Mouse (Mus musculus) testis, adult 2 months (tissue): Measurements from ENCODE around the gene Galnt4. TPM values are rescaled to one million over a fixed set of nuclear protein-coding genes. Genes with fewer than 3 reads are reported as not detected.

ENCODE experiments used
- H3K27ac ChIP-seq: fragments of 200-500 bp; 2 replicates; pipeline ENCODE4 v1.5.1; 2012; ENCODE audit warnings: low read depth, low read length; ENCODE audit not compliant: control insufficient read depth, insufficient read depth
- H3K27me3 ChIP-seq: fragments of 200-500 bp; 2 replicates; pipeline ENCODE4 v1.6.1; 2012; ENCODE audit warnings: mild to moderate bottlenecking, low read length, moderate library complexity; ENCODE audit not compliant: control insufficient read depth, insufficient read depth
- H3K36me3 ChIP-seq: fragments of 200-500 bp; 2 replicates; pipeline ENCODE4 v1.6.1; 2012; ENCODE audit warnings: mild to moderate bottlenecking, low read length; ENCODE audit not compliant: control insufficient read depth, insufficient read depth
- H3K4me1 ChIP-seq: fragments of 200-500 bp; 2 replicates; pipeline ENCODE4 v1.6.1; 2012; ENCODE audit warnings: low read length; ENCODE audit not compliant: control insufficient read depth, insufficient read depth
- H3K4me3 ChIP-seq: fragments of 200-500 bp; 2 replicates; pipeline ENCODE4 v1.5.1; 2012; ENCODE audit warnings: low read depth, mild to moderate bottlenecking, low read length, moderate library complexity, mixed read lengths; ENCODE audit not compliant: control insufficient read depth
- CTCF ChIP-seq: fragments of 200-500 bp; IDR thresholded peaks from 2 replicates; pipeline ENCODE4 v1.5.1; 2012; ENCODE audit warnings: low read depth, mild to moderate bottlenecking, inconsistent platforms, low read length, moderate library complexity; ENCODE audit not compliant: control insufficient read depth, insufficient read depth, insufficient replicate concordance
- POLR2A ChIP-seq: fragments of 200-500 bp; IDR thresholded peaks from 2 replicates; pipeline ENCODE4 v1.6.1; 2012; ENCODE audit warnings: low read depth, mild to moderate bottlenecking, inconsistent platforms, low read length, moderate library complexity; ENCODE audit not compliant: control insufficient read depth
- polyA plus RNA-seq: library from polyadenylated mRNA; depleted of rRNA; stranded (reverse); fragments of >200 nt; gene quantifications from 2 replicates; pipeline ENCODE4 v1.2.3, GENCODE M21; 2012

Gene Galnt4
- polyA plus RNA-seq, 1 experiment = 0.61 TPM

DNA sequence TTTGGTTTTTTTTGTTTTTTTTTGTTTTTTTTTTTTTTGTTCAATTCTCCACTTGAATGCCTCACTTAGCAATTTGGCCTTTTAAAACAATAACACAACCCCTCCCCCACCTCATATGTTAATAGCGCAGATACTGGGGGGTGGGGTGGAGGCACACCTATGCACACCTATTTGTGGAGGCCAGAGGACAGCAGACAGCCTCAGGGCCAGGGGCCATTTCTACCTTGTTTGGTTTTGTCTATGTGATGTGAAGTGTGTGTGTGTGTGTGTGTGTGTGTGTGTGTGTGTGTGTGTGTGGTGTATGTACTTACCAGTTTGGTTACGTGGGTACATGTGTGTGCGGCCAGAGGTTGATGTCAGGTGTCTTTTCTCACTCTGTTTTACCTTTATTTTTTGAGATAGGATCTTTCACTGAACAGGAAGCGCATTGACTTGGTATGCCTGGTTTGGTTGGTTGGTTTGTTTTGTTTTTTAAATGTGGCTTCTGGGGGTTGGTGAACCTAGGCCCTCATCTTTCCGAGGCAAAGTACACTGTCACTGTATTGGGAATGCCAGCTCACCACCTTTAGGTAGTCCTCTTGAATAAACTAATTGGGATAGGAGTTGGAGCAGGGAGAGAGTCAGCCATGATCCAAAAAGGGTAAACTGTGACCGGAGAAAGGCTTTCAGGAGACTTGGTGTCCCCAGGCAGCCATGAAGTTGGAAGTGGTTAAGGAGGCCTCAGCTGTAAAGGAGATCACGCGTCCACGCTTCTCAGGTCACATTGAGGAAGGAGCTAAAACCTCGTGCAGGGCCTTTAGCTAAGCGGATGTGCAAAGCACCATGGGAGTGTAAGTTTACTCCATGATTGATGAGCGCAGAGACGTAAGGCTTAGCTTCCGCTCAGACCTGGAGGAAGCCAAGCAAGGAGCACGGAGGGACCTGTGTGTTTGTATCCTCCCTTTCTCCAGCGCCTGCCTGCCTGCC is 9.0 kb downstream of the Galnt4 start:
- Histone ChIP-seq H3K27ac (no peak overlapping the region), H3K27me3 (no peaks in the 10 kb centered on the region), H3K4me3 (no peak overlapping the region), H3K4me1 (peaks cover 3% of the 10 kb centered on the region), H3K36me3 (no peaks in the 10 kb centered on the region)
- TF ChIP-seq CTCF = no peak
- no peak for TF ChIP-seq POLR2A

DNA sequence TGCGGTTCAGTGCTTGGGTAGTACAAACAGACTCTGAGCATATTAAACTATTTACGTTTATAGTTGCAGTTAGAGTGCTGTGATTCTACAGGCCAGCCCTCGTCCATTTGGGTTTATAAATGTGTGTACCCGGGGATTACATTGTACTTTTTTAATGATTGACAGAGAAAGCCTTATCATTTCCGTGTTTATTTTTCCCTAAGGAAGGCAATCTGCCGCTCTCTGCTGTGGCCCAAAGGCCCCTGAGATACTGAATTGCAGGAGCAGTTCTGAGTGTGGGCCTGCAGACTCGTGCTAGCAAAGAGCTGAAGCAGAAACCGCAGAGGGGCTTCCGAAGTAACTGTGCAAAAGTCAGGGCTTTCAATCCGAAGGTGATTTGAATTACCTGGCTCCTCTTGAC is 9.9 kb downstream of the Galnt4 start:
- TF ChIP-seq CTCF = no peak
- TF ChIP-seq POLR2A = no peak
- Histone ChIP-seq H3K27me3 (no peaks in the 10 kb centered on the region), H3K27ac (no peak overlapping the region), H3K4me1 (peaks cover 3% of the 10 kb centered on the region), H3K36me3 (no peaks in the 10 kb centered on the region), H3K4me3 (no peak overlapping the region)

DNA sequence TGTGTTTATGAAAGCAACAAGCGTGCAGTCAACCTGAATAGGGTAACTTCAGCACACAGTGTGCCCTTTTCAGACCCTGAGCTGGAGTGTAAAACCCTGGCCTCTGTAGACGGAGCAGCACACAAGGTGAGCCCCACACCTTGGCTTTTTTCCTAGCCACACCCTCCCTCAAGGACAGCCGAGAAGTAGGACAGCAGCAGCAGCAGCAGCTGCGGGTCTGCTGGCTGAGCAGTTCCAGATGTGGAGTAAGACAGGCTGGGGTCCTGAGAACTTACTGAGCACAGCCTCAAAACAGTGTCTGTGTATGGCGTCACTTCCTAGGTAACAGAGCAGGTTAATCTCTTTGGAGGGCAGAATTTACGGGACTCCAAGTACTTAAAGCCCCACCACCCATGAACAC is 10.7 kb downstream of the Galnt4 start:
- Histone ChIP-seq H3K27me3 (no peaks in the 10 kb centered on the region), H3K36me3 (no peaks in the 10 kb centered on the region), H3K27ac (no peak overlapping the region), H3K4me3 (no peak overlapping the region), H3K4me1 (peaks cover 3% of the 10 kb centered on the region)
- TF ChIP-seq POLR2A = no peak
- no peak for TF ChIP-seq CTCF

DNA sequence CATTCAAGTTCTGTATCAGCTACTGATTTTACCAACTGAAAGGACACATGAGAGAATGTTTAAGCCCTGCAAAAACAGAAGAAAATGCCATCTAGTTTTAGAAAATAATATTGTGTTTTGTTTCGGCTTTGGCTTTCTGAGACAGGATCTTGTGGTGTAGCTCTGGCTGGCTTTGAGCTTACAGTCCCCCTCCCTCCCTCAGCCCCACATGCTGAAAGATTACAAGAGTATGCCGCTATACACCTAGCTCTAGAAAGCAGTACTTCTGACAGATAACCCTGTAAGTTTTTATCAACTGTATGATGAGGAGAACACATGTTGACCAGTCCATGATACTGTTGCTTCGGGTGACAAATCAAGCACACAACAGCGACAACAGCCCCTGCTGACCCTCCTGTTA is 11.5 kb downstream of the Galnt4 start:
- H3K36me3 ChIP-seq = no peaks in the 10 kb centered on the region
- no peaks in the 10 kb centered on the region for H3K27me3 ChIP-seq
- H3K4me1 ChIP-seq = peaks cover 3% of the 10 kb centered on the region
- H3K27ac ChIP-seq = no peak overlapping the region
- H3K4me3 ChIP-seq = no peak overlapping the region
- TF ChIP-seq POLR2A (no peak), CTCF (no peak)

DNA sequence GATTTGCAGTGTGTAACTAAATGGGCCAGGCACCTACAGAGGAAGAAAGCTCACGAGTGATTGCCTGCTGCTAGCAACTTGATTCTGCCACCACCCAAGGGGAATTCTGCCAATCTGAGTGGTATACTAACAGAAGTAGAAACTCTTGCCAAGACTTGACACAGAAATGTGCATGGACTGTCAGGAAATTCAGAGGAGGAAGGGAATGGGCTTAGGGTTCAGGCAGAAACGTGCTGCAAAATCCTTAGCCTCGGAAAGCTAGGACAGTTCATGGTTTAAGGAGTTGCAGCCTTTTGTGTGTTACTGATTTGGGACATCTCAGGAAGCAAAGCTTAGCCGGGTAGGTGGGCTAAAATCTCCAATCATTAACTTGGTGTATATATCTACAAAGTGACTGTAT is 18.3 kb downstream of the Galnt4 start, which contains the start of gene Phxr2:
TSS of gene Phxr2 (minus strand) at position 101 of the 400 bp plus-strand sequence.
- TF ChIP-seq POLR2A = no peak
- no peak for TF ChIP-seq CTCF
- H3K4me1 ChIP-seq = no peaks in the 10 kb centered on the region
- no peaks in the 10 kb centered on the region for H3K27me3 ChIP-seq
- no peak within 1 kb of the TSS for H3K27ac ChIP-seq
- H3K4me3 ChIP-seq = no peak within 1 kb of the TSS
- no peaks in the 10 kb centered on the region for H3K36me3 ChIP-seq

DNA sequence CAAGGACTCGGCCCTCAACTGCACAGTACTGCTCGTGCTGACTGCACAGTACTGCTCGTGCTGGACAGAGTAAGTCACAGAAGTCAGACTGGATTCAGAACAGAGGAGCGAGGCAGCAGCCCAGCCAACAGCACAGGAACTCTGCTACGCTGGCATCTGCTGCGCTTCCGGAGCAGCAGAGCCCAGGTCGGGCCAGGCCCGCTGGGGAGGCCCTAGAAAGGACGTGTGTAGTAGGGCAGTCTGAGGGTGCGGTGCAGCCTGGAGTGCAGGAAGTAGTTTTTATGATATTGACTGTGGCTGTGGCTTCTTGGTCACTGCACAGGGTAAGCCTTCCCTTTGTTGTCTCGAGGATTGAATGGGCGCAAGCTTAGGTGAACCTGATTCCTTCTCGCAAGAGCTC is 19.0 kb downstream of the Galnt4 start:
- Histone ChIP-seq H3K4me1 (no peaks in the 10 kb centered on the region), H3K4me3 (no peak overlapping the region), H3K27ac (no peak overlapping the region), H3K27me3 (no peaks in the 10 kb centered on the region), H3K36me3 (no peaks in the 10 kb centered on the region)
- TF ChIP-seq POLR2A (no peak), CTCF (no peak)

DNA sequence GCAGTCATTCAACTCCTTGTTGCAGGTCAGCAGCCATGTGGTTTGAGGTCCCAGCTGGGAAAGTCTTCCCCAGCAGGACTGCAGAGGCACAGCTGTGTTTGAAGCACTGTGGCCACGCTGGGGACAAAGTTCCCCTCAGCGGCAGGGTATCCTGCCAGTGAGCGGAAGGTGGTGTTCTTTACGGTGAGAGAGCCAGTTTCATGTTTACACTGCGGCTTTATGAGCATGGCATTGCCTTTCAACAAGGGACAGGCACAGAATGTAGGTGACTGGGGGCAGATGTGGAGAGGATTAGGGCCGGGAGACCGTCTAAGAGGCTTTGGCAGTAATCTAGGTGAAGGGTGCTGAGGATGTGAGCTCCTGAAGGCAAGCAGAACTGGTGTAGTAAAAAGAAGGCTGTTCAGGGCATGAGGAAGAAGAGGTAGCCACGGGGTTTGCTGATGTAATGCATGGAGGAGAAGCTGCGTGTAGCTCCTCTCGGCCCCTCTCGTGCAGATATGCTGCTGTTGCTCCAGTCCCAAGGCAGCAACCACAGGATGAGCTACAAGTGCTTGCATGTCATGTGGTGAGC is 19.8 kb downstream of the Galnt4 start:
- Histone ChIP-seq H3K27ac (no peak overlapping the region), H3K4me1 (no peaks in the 10 kb centered on the region), H3K27me3 (no peaks in the 10 kb centered on the region), H3K4me3 (no peak overlapping the region), H3K36me3 (no peaks in the 10 kb centered on the region)
- TF ChIP-seq POLR2A (no peak), CTCF (no peak)

DNA sequence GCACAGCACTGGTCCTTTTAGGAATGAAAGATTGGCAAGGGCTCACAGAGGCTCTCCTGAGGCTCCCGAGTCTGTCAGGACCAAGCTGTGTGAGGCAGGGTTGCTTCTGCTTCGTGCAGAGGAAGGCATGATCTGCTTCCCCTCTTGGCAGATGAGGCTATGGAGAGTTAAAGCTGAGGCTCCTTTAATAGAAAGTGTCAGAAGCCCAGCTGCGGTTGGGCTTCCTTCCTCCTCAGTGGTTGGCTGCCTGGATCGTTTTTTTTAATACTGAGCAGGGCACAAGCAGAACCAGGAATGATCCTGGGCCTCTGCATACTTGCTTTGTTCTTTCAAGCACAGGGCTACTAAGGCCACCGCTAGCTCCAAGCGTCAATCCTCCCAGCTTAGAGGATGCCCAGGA is 22.7 kb downstream of the Galnt4 start:
- Histone ChIP-seq H3K27ac (0 out of 2 replicates have a peak overlapping the region, but pooled peaks have one; percentile 16), H3K4me1 (no peaks in the 10 kb centered on the region), H3K4me3 (no peak overlapping the region), H3K27me3 (no peaks in the 10 kb centered on the region), H3K36me3 (no peaks in the 10 kb centered on the region)
- TF ChIP-seq CTCF (no peak), POLR2A (no peak)
